Mouse (Mus musculus) R1 (cell line): ENCODE measurements around the gene Ntsr2.

Source experiments
- DNase-seq: peaks from one replicate; pipeline ENCODE4 v3.0.0-alpha.2; 2018; ENCODE audit warnings: low read depth, low spot score

The Ntsr2 gene

DNA sequence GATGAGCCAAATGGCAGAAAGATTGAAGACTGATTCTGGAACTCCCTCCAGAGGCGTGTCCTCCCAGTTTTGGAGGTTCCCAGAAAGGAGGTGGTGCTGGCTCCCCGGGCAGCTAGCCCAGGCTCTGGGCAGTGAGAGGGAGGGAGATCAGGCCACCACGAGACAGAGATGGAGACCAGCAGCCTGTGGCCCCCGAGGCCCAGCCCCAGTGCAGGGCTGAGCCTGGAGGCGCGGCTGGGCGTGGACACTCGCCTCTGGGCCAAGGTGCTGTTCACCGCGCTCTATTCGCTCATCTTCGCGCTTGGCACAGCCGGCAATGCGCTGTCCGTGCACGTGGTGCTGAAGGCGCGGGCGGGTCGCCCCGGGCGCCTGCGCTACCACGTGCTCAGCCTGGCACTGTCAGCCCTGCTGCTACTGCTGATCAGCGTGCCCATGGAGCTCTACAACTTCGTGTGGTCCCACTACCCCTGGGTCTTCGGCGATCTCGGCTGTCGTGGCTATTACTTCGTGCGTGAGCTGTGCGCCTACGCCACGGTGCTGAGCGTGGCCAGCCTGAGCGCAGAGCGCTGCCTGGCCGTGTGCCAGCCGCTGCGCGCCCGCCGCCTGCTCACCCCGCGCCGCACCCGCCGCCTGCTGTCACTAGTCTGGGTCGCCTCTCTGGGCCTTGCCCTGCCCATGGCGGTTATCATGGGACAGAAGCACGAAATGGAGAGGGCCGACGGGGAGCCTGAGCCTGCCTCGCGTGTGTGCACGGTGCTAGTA is at the start of gene Ntsr2:
TSS of gene Ntsr2 (plus strand) at position 51 of the 762 bp plus-strand sequence.
- peak; percentile 72 for DNase-seq

DNA sequence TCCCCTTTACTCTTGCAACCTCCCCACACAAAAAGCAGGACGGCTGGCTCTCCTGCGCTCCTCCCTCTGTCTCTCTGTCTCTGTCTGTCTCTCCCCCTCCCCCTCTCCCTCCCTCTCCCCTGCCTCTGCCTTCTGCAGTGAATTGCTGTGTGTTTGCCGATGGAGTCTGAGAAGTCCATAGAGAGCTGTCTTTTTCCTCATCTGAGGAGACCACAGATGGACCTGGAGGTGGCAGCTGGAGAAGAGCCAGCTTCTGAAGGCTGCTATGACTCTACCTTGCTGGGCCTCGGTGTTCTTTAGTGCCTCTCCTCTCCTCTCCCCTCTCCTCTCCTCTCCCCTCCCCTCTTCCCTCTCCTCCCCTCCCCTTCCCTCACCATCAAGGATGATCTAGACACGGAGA is 47.6 kb upstream of the Ntsr2 start:
- DNase-seq = no peak

DNA sequence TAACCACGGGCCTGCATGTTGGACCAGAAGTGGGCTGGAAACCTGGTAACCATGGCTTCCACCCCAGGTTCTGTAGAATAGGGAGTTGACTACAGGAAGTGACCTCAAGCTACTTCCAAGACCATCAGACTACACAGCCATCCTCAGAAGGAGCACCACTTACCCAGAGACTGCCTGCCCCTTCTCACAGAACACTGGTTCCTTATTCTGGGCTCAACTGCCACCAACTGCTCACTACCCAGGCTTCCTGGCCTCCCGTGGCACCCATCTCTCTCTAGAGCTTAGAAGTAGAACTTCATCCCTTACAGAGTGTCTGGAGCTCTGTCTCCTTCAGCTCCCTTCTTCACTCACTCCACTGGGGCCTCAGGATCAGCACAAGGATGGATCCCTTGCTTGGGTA is 42.2 kb upstream of the Ntsr2 start, which contains the start of gene Lpin1:
TSS of gene Lpin1 (minus strand) at position 31 of the 400 bp plus-strand sequence.
- no peak for DNase-seq

DNA sequence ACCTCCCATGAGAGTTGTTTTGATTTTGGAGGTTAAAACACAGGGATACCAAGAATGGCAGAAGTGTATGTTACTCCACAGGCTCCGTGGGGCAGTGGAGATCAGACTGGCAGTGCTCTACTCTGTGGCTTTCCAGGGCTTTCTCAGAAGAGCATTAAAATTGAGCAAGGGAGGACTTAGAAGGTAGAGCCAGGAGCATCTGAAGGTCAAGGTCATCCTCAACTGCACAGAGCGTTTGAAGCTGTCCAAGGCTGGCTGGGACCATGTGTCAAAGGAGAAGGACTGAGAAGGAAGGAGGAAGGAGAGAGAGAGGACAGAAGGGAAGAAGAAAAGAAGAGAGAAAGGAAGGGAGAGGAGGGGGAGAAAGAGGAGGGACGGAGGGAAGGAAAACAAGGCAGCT is 38.6 kb upstream of the Ntsr2 start:
- no peak for DNase-seq

DNA sequence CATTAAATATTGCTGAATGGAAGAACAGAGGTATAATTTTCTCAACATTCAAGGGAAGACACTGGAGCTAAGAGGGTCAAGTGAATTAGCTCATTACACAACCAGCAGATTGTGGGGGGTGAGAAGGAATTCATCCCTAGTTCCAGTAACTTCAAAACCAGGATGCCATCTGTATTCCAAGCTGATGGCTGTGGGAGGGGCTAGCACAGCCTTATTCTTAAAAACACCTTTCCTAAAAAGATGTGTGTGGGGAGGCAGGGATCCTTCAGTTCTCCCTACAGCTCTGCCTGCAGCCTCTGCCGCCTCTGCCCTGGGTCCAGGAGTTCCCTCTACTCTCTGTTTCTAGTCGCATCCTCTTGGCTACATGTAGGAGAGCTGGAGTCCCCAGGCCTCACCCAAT is 37.4 kb upstream of the Ntsr2 start:
- no peak for DNase-seq

DNA sequence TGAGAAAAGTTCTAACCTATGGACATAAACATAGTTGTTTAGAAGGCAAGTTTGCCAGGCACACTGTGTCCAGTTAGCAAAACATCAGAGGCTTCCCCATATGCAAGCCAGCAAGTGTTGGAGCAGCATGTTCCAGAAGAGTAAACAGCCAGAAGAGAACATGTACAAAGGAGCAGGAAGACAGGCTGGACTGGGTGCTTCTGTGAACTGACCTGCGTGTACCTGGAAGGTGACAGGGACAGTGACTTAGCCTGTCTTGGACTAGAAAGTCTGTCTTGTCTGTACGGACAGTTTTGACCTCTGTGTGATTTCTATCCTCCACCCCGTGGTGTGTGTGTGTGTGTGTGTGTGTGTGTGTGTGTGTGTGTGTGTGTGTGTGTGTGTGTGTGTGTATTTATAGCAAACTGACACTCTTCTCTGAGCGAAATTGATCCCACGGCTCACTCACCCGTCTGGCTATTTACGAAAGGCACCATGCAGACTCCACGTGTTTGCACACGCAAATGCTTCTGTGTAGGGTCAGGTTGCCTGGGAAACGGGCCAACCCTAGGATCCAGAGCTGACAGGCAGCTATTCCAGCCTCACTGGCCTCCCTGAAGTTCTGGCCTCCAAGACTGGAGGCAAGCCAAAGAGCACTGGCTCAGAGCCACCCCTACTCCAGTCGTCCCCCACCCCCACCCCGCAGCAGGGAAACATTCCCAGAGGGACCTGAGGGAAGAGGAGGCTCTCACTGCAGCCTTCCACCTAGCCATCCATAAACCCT is 34.5 kb upstream of the Ntsr2 start:
- peak; percentile 24 for DNase-seq

DNA sequence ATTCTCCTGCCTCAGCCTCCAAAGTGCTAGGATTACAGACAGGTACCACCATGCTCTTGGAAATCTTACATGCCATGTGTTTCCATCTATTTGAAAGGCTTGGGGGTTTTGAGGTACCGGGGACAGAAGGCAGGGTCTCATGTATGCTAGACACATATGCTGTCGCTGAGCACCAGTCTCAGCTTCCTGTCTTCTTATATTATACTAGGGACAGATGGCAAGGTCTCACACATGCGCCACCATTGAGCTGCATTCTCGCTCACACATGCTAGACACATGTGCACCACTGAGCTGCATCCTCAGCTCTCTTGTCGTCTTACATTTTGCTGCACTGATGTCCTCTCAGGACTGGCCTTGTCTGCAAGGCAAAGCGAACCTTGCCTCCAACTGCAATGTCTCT is 33.7 kb upstream of the Ntsr2 start:
- no peak for DNase-seq

DNA sequence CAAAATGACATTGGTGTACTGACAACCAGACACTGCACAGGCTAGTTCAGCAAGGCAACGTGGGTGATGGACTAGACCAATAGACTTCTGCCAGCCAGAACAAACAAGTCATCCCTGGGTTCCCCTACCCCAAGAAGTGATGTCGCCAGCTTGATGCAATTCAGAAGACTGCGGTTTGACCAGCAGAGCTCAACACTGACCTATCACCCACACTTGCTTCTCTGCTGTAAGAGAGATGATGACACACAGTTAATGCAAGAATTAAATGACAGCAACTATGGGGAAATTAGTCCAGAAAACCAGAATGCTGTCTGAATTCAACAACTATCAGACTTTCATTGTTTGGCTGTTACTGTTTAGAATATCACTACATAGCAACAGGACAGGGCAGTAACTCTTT is 33.0 kb upstream of the Ntsr2 start:
- no peak for DNase-seq

DNA sequence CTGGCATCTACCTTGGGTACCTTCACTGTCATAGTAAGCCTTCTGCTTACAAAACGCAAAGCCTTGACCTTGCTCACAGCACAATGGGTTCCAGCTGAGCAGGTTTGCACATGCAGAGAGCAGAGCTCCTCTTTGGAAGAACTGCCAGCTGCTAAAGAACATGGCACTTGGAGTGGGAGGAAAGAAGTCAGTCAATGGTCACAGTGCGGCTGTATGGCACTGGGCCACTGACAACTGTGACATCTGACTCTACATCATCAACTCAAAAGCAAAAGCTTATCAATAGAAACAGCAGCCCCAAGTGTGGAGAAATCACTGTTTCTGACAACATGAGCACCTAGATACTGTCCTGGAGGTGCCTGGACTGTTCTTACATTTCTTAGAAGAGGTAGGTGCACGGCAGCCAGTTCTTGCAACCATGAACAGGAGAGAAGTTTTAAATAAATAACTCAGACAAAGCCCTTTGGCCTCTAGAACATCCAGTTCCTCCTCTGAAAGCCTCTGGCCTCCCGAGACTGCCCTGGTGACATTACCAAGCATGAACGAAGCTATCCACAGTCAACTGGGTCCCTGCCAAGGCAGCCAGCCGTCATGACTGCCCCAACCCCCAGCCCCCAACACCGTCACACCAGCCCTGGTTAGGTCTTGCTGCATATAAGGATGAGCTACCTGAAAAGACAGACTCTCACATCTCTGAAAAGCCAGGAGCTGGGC is 22.9 kb upstream of the Ntsr2 start:
- peak; percentile 25 for DNase-seq

DNA sequence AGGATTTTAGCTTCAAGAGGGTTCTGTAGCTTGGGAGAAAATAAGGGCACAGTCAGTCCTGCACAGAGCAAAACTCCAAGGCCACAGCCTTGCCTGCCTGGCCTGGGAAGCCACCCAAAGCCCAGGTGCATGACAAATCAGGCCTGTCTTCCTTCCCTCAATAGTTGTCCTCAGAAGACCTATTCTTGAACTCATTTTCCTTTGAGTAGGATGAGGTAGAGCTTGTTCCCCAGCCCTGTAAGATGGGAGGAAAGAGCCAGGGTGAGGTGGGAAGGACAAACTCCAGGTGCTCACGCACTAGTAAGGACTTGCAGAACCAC is 22.4 kb upstream of the Ntsr2 start:
- no peak for DNase-seq

DNA sequence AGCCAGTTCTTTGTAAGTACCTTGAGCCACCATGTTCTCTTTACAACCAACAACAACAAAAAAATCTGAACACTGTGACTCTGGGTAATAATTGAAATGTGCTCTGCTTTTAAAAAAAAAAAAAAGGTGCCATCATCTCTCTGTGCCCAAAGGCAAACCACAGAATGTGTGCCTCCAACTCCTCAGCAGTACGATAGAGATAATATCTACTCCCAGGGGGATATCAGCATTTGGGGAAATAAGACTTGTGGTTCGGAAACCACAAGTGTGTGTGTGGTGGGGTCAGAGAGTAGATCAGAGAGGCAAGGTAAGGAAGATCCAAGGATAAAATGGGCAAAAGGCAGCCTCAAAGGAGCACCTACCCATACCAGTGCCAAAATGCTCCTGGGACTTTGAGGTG is 21.8 kb upstream of the Ntsr2 start:
- no peak for DNase-seq

DNA sequence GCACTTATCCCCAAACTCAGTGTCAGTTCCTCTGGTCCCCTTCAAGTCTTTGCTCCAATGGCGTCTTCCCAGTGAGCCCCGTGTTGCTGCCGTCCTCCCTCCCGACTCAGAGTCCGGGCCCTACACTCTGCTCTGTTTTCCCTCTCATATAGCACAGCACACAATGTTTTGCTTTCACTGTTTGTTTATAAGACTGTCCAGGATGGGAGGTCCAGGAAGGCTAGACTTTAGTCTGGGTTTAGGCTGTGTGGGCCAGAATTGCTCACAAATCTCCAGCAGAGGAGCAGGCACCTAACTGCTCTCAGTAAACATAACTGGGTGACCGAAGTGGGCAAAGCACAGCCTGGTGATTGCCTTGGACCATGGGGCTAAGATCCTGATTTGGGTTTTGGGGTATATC is 19.9 kb upstream of the Ntsr2 start:
- no peak for DNase-seq

DNA sequence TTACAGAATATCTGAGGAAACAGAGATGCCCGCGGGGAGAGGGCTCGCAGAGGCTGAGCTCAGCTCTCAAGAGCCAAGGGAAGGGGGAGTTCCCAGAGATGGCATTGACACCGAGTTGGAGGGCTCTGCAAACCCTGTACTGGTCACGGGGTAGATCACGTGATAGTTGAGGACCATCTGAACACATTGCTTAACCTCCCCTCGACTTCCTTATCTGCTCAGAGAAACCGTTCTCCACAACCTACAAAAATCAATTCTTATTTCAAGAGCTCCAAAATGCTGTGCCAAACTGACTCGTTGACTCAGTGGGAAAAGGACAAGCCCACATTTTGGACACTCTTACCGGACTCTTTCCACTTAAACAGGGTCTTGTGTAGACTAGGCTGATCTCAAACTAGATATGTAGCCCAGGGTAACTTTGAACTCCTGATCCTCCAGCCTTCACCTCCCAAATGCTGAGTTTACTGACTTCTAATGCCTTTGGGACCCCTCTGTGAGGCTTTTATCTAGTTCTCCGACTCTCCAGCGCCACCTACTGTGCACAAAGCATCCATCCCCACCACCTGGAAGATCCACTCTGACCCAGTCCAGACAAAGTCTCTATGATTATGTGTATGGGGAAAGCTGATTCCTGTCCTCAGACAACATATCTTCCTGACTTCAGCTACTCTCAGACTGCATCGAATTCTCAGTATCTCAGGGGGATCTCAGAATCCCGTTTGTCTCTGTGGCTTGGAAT is 18.9 kb upstream of the Ntsr2 start:
- DNase-seq = peak; percentile 58

DNA sequence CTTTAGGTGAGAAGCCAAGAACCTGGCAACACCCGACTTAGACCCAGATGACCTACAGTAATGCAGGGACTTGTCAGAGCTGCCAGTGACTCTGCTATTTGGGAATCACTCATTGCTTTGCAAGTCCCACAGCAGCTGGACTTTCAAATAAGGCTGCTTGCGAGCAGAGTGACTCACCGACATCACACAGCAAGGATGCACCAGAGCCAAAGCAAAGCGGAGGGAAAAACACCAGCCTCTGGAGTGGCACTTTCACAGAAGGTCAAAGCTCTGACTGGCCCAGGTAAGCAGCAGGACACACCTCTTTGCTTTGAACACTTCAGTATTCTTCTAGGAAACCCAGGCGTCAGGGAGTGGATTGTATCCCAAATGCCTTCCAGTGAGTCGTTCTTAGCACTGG is 17.4 kb upstream of the Ntsr2 start:
- DNase-seq = no peak

DNA sequence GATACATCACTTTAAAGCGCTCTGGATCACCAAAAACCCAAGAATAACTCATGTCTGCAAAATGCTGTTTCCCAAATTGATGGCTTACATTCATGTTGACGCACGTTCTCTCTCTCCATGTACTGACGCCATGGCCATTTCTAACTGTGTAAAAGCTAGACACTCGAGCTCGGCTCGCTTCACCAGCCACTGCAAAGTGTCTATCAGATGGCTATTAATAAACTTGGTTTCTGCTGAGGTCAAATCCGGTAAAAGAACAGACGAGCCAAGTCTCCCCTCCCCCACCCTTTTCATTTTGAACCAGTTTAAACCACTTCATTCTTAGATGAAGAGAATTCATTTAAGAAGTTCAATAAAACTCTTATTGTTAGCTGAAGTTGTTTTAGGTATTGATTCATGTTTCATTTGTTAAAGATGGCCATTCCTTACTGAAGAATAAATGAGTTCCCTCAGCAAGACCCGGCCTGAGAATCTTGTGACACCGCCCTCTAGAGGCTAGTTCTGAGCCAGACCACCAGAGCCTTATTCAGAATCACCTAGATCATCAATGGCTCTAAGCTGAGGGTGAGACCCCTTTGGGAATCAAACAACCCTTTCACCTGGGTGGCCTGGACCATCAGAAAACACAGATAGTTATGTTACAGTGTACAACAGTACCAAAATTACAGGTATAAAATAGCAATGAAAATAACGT is 14.0 kb upstream of the Ntsr2 start:
- peak; percentile 50 for DNase-seq

DNA sequence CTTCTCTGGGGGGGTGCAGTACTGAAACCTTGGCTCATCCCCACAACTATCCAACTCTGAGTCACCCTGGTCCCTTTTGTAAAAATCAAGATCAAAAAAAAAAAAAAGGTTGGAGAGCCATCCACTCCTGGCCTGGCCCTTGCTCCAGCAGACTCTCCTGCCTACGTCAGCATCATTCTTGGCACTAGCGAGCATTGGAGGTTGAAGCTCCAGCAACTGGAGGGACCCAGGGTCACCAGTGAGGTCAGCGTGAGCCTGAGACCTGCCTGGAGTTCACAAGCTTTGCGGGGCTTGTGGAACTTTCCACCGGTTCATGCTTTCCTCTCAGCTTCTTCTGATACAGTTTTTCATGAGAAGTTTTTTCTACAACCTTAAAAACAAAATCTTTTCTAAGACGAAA is 13.1 kb upstream of the Ntsr2 start:
- no peak for DNase-seq

DNA sequence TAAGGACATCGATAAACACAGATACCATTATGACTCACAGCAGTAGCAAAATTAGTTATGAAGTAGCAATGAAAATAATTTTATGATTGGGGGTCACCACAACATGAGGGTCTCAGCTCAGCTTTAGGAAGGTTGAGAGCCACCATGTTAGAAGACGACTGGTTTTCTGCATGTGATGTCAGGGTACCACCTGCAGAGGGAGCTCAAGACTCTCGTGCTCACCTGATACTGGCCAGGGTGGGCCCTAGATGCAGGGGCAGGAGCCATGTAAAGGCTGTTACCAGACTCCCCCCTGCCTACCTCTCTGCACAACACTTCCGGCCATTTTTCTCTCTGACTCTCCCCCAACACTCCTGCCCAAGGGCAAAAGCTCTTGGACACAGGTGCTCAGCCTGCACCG is 11.2 kb upstream of the Ntsr2 start:
- peak; percentile 46 for DNase-seq

DNA sequence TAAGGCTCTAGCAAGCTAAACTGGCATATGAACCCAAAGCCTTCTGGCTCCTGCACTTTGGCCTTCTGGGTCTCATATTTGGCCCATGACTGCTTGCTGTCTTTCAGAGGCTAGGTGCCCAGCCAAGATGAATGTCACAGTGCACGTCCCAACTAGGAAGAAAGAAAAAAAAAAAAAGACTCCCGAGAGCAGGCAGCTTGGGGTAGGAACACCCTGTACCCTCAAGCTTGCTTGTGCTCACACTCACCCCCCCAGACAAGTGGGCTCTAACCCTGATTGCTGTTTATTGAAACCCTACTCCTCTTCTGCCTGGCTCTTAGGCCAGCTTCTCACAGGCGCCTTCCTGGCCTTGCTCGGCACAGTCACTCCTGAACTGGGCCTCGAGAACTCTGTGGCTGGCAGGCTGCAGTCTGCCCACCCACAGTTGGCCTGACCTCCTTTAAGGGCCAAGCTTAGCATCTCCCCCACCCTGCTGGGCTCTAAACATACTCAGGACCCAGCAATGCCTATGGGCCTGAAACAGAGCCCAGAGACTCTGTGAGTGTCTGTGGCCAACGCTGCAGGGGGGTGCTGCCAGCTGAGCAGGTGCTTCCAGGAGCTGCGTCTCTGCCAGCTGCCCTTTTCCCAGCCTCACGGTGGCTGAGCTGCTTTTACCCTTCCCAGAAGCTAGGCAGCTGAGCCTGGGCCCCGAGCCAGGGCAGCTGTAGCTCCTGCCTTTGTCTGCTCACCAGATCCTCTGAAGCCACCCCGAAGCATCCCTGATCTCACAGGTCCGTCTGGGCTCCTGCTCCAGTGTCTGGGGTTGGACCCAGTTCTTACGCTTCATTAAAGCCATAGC is 9.5 kb upstream of the Ntsr2 start:
- no peak for DNase-seq

DNA sequence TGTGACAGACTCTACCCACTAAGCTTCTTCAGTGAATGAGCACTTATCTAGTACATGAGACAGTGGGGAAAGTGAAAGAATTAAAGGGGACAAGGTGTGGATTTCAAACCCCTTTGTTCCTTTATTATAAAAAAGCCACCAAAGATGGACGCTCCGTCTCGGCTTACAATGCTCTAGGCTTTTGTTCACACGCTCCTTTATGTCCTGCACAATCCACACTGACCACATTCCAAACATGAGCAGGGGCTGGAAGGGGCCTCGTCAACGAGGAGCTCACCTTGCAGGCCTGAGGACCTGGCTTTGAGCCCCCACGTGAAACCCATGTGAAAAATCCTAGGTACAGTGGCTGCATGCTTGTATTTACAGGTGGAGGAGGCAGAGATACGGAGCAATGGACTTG is 8.5 kb upstream of the Ntsr2 start:
- DNase-seq = no peak

DNA sequence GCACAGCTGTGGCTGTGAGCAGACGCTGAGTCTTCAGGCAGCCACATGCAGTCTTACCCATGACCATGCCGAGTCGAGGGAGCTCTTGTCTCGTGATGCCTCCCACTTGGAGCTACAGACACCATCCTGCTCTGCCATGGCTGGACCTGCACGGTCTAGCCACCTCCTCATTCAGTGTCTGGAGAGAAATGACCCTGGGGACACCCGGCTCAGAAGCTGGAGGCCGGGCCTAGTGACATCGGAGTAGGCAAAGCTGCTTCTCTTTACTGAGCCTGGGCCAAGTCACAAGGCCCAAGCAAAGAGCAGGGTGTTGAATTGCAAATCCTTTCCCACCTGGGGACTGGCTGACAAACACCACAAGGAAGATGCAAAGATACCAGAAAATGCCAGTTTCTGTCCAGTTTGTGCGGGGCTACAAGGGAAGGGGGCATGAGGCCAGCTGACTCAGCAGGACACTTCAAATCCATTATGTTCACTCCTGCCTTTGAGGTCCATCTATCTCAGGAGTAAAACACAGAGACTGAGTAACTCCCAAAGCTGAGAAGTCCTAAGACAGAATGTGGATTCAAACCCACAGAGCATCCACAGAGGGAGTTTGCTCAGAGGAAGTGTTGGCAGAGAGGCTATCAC is 6.3 kb upstream of the Ntsr2 start:
- no peak for DNase-seq
